Mouse (Mus musculus): ENCODE results near the gene Slc1a2. TPM values are rescaled to one million over a fixed set of nuclear protein-coding genes. Genes with fewer than 3 reads are reported as not detected.

The Slc1a2 gene
- polyA plus RNA-seq, 1 experiment: 685 TPM

GRCm38 (mm10) chr2:102801899-102802298 lies 143.4 kb downstream of the Slc1a2 start:
- H3K27ac ChIP-seq (ENCODE audit: insufficient read depth, low read depth, low read length): no peak overlapping the region
- TF ChIP-seq POLR2A (IDR thresholded peaks at IDR 0.05; ENCODE audit: insufficient read depth, low read depth, low read length) (no peak), CTCF (IDR thresholded peaks at IDR 0.05; ENCODE audit: insufficient read depth, low read depth, low read length) (no peak)
- 93% methylated on average over 1 of the region's 1 CpGs for WGBS
- H3K4me3 ChIP-seq (ENCODE audit: insufficient read depth, low read depth, low read length): no peak overlapping the region
- H3K4me1 ChIP-seq (ENCODE audit: control insufficient read depth, insufficient read depth, low read length): no peaks in the 10 kb centered on the region

- H3K4me3 ChIP-seq (ENCODE audit: insufficient read depth, low read depth, low read length): no peak overlapping the region
- H3K4me1 ChIP-seq (ENCODE audit: control insufficient read depth, insufficient read depth, low read length): no peaks in the 10 kb centered on the region
- 35% methylated on average over 2 of the region's 2 CpGs for WGBS
- no peak overlapping the region for H3K27ac ChIP-seq (ENCODE audit: insufficient read depth, low read depth, low read length)
- TF ChIP-seq CTCF (IDR thresholded peaks at IDR 0.05; ENCODE audit: insufficient read depth, low read depth, low read length) (no peak), POLR2A (IDR thresholded peaks at IDR 0.05; ENCODE audit: insufficient read depth, low read depth, low read length) (no peak)
These were observed 145.7 kb downstream of the Slc1a2 start for GRCm38 (mm10) chr2:102804109-102804508.

DNA sequence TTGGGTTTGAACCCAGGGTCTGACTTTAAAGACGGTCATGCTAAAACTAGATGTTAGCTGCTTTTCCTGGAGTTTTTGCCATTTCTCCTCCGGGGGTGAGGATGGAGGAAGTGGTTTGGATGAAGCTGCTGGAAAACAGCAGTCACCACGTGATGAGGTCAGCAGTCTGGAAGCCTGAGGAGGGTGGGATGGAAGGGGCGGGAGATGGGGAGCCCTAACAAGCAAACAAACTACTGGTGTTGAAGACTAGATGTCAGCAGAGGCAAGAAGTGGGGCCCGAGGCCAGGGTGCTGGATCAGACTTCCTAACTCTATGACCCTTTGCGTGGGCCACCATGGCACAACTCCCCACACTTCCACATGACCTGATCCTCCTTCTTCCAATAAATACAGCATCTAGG lies 146.8 kb downstream of the Slc1a2 start:
- WGBS: 87% methylated on average over 6 of the region's 6 CpGs
- Histone ChIP-seq H3K4me1 (ENCODE audit: control insufficient read depth, insufficient read depth, low read length) (no peaks in the 10 kb centered on the region), H3K4me3 (ENCODE audit: insufficient read depth, low read depth, low read length) (no peak overlapping the region), H3K27ac (ENCODE audit: insufficient read depth, low read depth, low read length) (no peak overlapping the region)
- TF ChIP-seq CTCF (IDR thresholded peaks at IDR 0.05; ENCODE audit: insufficient read depth, low read depth, low read length) (no peak), POLR2A (IDR thresholded peaks at IDR 0.05; ENCODE audit: insufficient read depth, low read depth, low read length) (no peak)

- H3K27ac ChIP-seq (ENCODE audit: insufficient read depth, low read depth, low read length): no peak overlapping the region
- WGBS: 96% methylated on average over 4 of the region's 4 CpGs
- H3K4me1 ChIP-seq (ENCODE audit: control insufficient read depth, insufficient read depth, low read length): no peaks in the 10 kb centered on the region
- TF ChIP-seq CTCF (IDR thresholded peaks at IDR 0.05; ENCODE audit: insufficient read depth, low read depth, low read length) (no peak), POLR2A (IDR thresholded peaks at IDR 0.05; ENCODE audit: insufficient read depth, low read depth, low read length) (no peak)
- H3K4me3 ChIP-seq (ENCODE audit: insufficient read depth, low read depth, low read length): no peak overlapping the region
These were observed 147.5 kb downstream of the Slc1a2 start for GRCm38 (mm10) chr2:102805761-102806496.

- Histone ChIP-seq H3K4me1 (ENCODE audit: control insufficient read depth, insufficient read depth, low read length) (no peaks in the 10 kb centered on the region), H3K27ac (ENCODE audit: insufficient read depth, low read depth, low read length) (no peak overlapping the region), H3K4me3 (ENCODE audit: insufficient read depth, low read depth, low read length) (no peak overlapping the region)
- 32% methylated on average over 3 of the region's 3 CpGs for WGBS
- no peak for TF ChIP-seq CTCF (IDR thresholded peaks at IDR 0.05; ENCODE audit: insufficient read depth, low read depth, low read length)
These were observed 149.2 kb downstream of the Slc1a2 start for GRCm38 (mm10) chr2:102807633-102808032.

- 100% methylated on average over 1 of the region's 1 CpGs for WGBS
- Histone ChIP-seq H3K27ac (ENCODE audit: insufficient read depth, low read depth, low read length) (no peak overlapping the region), H3K4me1 (ENCODE audit: control insufficient read depth, insufficient read depth, low read length) (no peaks in the 10 kb centered on the region), H3K4me3 (ENCODE audit: insufficient read depth, low read depth, low read length) (no peak overlapping the region)
- no peak for TF ChIP-seq POLR2A (IDR thresholded peaks at IDR 0.05; ENCODE audit: insufficient read depth, low read depth, low read length)
- TF ChIP-seq CTCF (IDR thresholded peaks at IDR 0.05; ENCODE audit: insufficient read depth, low read depth, low read length): no peak
These were observed 151.0 kb downstream of the Slc1a2 start for GRCm38 (mm10) chr2:102809436-102809835.

- H3K4me1 ChIP-seq (ENCODE audit: control insufficient read depth, insufficient read depth, low read length): no peaks in the 10 kb centered on the region
- TF ChIP-seq CTCF (IDR thresholded peaks at IDR 0.05; ENCODE audit: insufficient read depth, low read depth, low read length) (no peak), POLR2A (IDR thresholded peaks at IDR 0.05; ENCODE audit: insufficient read depth, low read depth, low read length) (no peak)
- H3K4me3 ChIP-seq (ENCODE audit: insufficient read depth, low read depth, low read length): no peak overlapping the region
- WGBS: 76% methylated on average over 4 of the region's 4 CpGs
- H3K27ac ChIP-seq (ENCODE audit: insufficient read depth, low read depth, low read length): no peak overlapping the region
These were observed 154.3 kb downstream of the Slc1a2 start for GRCm38 (mm10) chr2:102812756-102813155.

DNA sequence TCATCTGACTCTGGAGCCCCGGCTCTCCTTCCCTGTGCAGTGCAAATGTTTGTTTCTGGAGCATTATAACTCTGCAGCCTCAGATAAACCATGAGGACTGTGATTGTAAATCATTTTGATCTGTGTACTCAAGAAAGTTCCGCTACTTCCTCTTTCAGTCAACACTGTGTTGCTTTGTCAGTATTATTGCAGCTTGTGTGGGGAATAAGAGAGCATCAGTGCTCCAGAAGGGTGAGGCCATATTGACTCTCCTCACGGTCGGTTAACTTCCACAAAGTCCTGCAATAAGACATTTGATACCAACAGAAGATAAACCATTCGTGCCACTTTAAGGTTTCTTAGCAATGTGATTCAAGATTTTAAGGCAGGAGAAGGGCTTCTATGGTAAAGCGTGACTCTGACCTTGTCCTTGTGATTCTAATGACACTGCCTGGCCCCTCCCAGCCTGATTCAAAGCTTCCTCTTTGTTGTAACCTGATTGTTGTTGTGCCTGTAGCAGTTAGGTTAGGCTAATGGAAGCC lies 156.9 kb downstream of the Slc1a2 start:
- Histone ChIP-seq H3K4me1 (ENCODE audit: control insufficient read depth, insufficient read depth, low read length) (peaks cover 2% of the 10 kb centered on the region), H3K4me3 (ENCODE audit: insufficient read depth, low read depth, low read length) (no peak overlapping the region), H3K27ac (ENCODE audit: insufficient read depth, low read depth, low read length) (no peak overlapping the region)
- TF ChIP-seq POLR2A (IDR thresholded peaks at IDR 0.05; ENCODE audit: insufficient read depth, low read depth, low read length) (no peak), CTCF (IDR thresholded peaks at IDR 0.05; ENCODE audit: insufficient read depth, low read depth, low read length) (no peak)
- 93% methylated on average over 6 of the region's 6 CpGs for WGBS

GRCm38 (mm10) chr2:102820225-102820711 lies 161.8 kb downstream of the Slc1a2 start:
- Histone ChIP-seq H3K4me1 (ENCODE audit: control insufficient read depth, insufficient read depth, low read length) (peaks cover 3% of the 10 kb centered on the region), H3K27ac (ENCODE audit: insufficient read depth, low read depth, low read length) (no peak overlapping the region), H3K4me3 (ENCODE audit: insufficient read depth, low read depth, low read length) (no peak overlapping the region)
- TF ChIP-seq POLR2A (IDR thresholded peaks at IDR 0.05; ENCODE audit: insufficient read depth, low read depth, low read length) (no peak), CTCF (IDR thresholded peaks at IDR 0.05; ENCODE audit: insufficient read depth, low read depth, low read length) (no peak)
- WGBS: 68% methylated on average over 5 of the region's 5 CpGs

All from olfactory bulb, adult 2 months (tissue).